Mouse (Mus musculus): ENCODE results near the gene Shb. TPM values are rescaled to one million over a fixed set of nuclear protein-coding genes. Genes with fewer than 3 reads are reported as not detected.

The Shb gene
- total RNA-seq, 2 experiments from 2014 or later = 52.3 to 55.3 TPM

GRCm38 (mm10) chr4:45528355-45529198 is 3.7 kb downstream of the Shb start:
- DNase-seq (ENCODE audit: low spot score in 2 of 2) = no peak

- DNase-seq (ENCODE audit: low spot score in 2 of 2) = no peak
Observed at GRCm38 (mm10) chr4:45527562-45528354, 4.5 kb downstream of the Shb start.

GRCm38 (mm10) chr4:45526846-45527561 is 5.3 kb downstream of the Shb start:
- no peak for DNase-seq (ENCODE audit: low spot score in 2 of 2)

- no peak for DNase-seq (ENCODE audit: low spot score in 2 of 2)
Observed at GRCm38 (mm10) chr4:45526175-45526574, 6.1 kb downstream of the Shb start.

GRCm38 (mm10) chr4:45525541-45525940 is 6.7 kb downstream of the Shb start:
- DNase-seq (ENCODE audit: low spot score in 2 of 2) = no peak

- DNase-seq (ENCODE audit: low spot score in 2 of 2) = no peak
Observed at GRCm38 (mm10) chr4:45524602-45525001, 7.7 kb downstream of the Shb start.

GRCm38 (mm10) chr4:45523360-45523759 is 8.9 kb downstream of the Shb start:
- no peak for DNase-seq (ENCODE audit: low spot score in 2 of 2)

- DNase-seq (ENCODE audit: low spot score in 2 of 2) = no peak
Observed at GRCm38 (mm10) chr4:45522956-45523355, 9.3 kb downstream of the Shb start.

GRCm38 (mm10) chr4:45522583-45522900 is 9.7 kb downstream of the Shb start:
- no peak for DNase-seq (ENCODE audit: low spot score in 2 of 2)

- DNase-seq (ENCODE audit: low spot score in 2 of 2) = no peak
Observed at GRCm38 (mm10) chr4:45521705-45522582, 10.3 kb downstream of the Shb start.

GRCm38 (mm10) chr4:45520375-45520774 is 11.9 kb downstream of the Shb start:
- DNase-seq (ENCODE audit: low spot score in 2 of 2) = no peak

GRCm38 (mm10) chr4:45517399-45517798 is 14.9 kb downstream of the Shb start:
- no peak for DNase-seq (ENCODE audit: low spot score in 2 of 2)

- DNase-seq (ENCODE audit: low spot score in 2 of 2) = no peak
Observed at GRCm38 (mm10) chr4:45515894-45516293, 16.4 kb downstream of the Shb start.

- DNase-seq (ENCODE audit: low spot score in 2 of 2) = no peak
Observed at GRCm38 (mm10) chr4:45514406-45514805, 17.9 kb downstream of the Shb start.

- no peak for DNase-seq (ENCODE audit: low spot score in 2 of 2)
Observed at GRCm38 (mm10) chr4:45513791-45514293, 18.4 kb downstream of the Shb start.

GRCm38 (mm10) chr4:45513340-45513739 is 18.9 kb downstream of the Shb start:
- no peak for DNase-seq (ENCODE audit: low spot score in 2 of 2)

- peak in 1 of 2 experiments; percentile 58 for DNase-seq (ENCODE audit: low spot score in 2 of 2)
Observed at GRCm38 (mm10) chr4:45510163-45510562, 22.1 kb downstream of the Shb start.

GRCm38 (mm10) chr4:45509416-45509815 is 22.9 kb downstream of the Shb start:
- no peak for DNase-seq (ENCODE audit: low spot score in 2 of 2)

GRCm38 (mm10) chr4:45508469-45508868 is 23.8 kb downstream of the Shb start:
- DNase-seq (ENCODE audit: low spot score in 2 of 2) = no peak

GRCm38 (mm10) chr4:45507476-45507875 is 24.8 kb downstream of the Shb start:
- no peak for DNase-seq (ENCODE audit: low spot score in 2 of 2)

GRCm38 (mm10) chr4:45507039-45507438 is 25.2 kb downstream of the Shb start:
- DNase-seq (ENCODE audit: low spot score in 2 of 2) = no peak
